Mouse (Mus musculus): ENCODE results near the gene Rapsn. TPM values are rescaled to one million over a fixed set of nuclear protein-coding genes. Genes with fewer than 3 reads are reported as not detected.

The Rapsn gene
- total and polyA plus RNA-seq, 3 experiments = 0.10 TPM; not detected in 2

GRCm38 (mm10) chr2:91072092-91072491 lies 36.7 kb downstream of the Rapsn start:
- Histone ChIP-seq H3K9ac (ENCODE audit: control insufficient read depth, low read depth, low read length, poor library complexity, severe bottlenecking) (no peak overlapping the region), H3K79me2 (ENCODE audit: control insufficient read depth, insufficient read depth, low read length, poor library complexity) (peaks cover 7% of the 10 kb centered on the region; the same call in 1 of the 2 replicates), H3K4me1 (ENCODE audit: control insufficient read depth in 1 of 2, insufficient read depth in 2 of 2, low read length in 2 of 2) (peaks cover 0 to 6% of the 10 kb centered on the region in 2 experiments; a peak in 3 of 4 replicates), H3K4me3 (ENCODE audit: control insufficient read depth in 1 of 2, insufficient read depth in 1 of 2, low read depth in 2 of 2, low read length in 2 of 2) (no peak overlapping the region), H3K27ac (ENCODE audit: control insufficient read depth, low read depth, low read length) (no peak overlapping the region), H3K36me3 (ENCODE audit: control insufficient read depth in 1 of 2, insufficient read depth in 2 of 2, low read length in 2 of 2) (peaks cover 0 to 8% of the 10 kb centered on the region in 2 experiments; a peak in 2 of 4 replicates), H3K9me3 (replicated peaks; ENCODE audit: insufficient read depth, low read length) (no peaks in the 10 kb centered on the region), H3K27me3 (ENCODE audit: control insufficient read depth in 1 of 2, insufficient read depth in 2 of 2, low read length in 2 of 2) (no peaks in the 10 kb centered on the region)
- TF ChIP-seq HCFC1 (IDR thresholded peaks at IDR 0.05; ENCODE audit: low read depth, low read length) (no peak), GATA1 (IDR thresholded peaks at IDR 0.05; ENCODE audit: low read depth, low read length) (no peak), POLR2AphosphoS2 (IDR thresholded peaks at IDR 0.05; ENCODE audit: low read length) (no peak), ZMIZ1 (IDR thresholded peaks at IDR 0.05; ENCODE audit: low read depth, low read length) (no peak), ZC3H11A (IDR thresholded peaks at IDR 0.05; ENCODE audit: low read depth, low read length) (no peak), ETS1 (IDR thresholded peaks at IDR 0.05; ENCODE audit: low read depth, low read length) (no peak), POLR2AphosphoS5 (IDR thresholded peaks at IDR 0.05; ENCODE audit: borderline replicate concordance, low read depth, low read length) (no peak), MAFK (IDR thresholded peaks at IDR 0.05; ENCODE audit: borderline replicate concordance, low read depth, low read length) (no peak), GABPA (IDR thresholded peaks at IDR 0.05; ENCODE audit: low read depth, low read length) (no peak), JUND (IDR thresholded peaks at IDR 0.05; ENCODE audit: low read depth, low read length) (no peak)
- DNase-seq (ENCODE audit: low read depth, low spot score) = no peak

- H3K27ac ChIP-seq (ENCODE audit: control insufficient read depth, low read depth, low read length) = no peak overlapping the region
- no peak for DNase-seq (ENCODE audit: low read depth, low spot score)
- TF ChIP-seq JUND (IDR thresholded peaks at IDR 0.05; ENCODE audit: low read depth, low read length) (no peak), NELFE (IDR thresholded peaks at IDR 0.05; ENCODE audit: low read depth, low read length) (no peak), EP300 (IDR thresholded peaks at IDR 0.05; ENCODE audit: low read depth in 1 of 2, low read length in 2 of 2) (no peak), ELF1 (IDR thresholded peaks at IDR 0.05; ENCODE audit: low read depth, low read length) (no peak), ETS1 (IDR thresholded peaks at IDR 0.05; ENCODE audit: low read depth, low read length) (no peak), CTCF (IDR thresholded peaks at IDR 0.05 in 2 of 3, conservative IDR thresholded peaks at IDR 0.05 in 1 of 3; ENCODE audit: control insufficient read depth in 1 of 3, insufficient read depth in 1 of 3, low read depth in 2 of 3, low read length in 3 of 3, poor library complexity in 1 of 3, severe bottlenecking in 1 of 3) (no peak), NRF1 (IDR thresholded peaks at IDR 0.05; ENCODE audit: insufficient read depth, low read depth, low read length, poor library complexity, severe bottlenecking) (no peak), GABPA (IDR thresholded peaks at IDR 0.05; ENCODE audit: low read depth, low read length) (no peak), TBP (IDR thresholded peaks at IDR 0.05; ENCODE audit: low read depth, low read length) (no peak), CHD1 (IDR thresholded peaks at IDR 0.05; ENCODE audit: low read depth, low read length) (no peak), UBTF (IDR thresholded peaks at IDR 0.05; ENCODE audit: borderline replicate concordance, insufficient read depth, low read depth, low read length) (no peak), USF2 (IDR thresholded peaks at IDR 0.05; ENCODE audit: borderline replicate concordance in 1 of 2, insufficient read depth in 1 of 2, low read depth in 1 of 2, low read length in 2 of 2) (no peak), HCFC1 (IDR thresholded peaks at IDR 0.05; ENCODE audit: low read depth, low read length) (no peak), MEF2A (IDR thresholded peaks at IDR 0.05; ENCODE audit: extremely low read depth, insufficient replicate concordance, low read depth, low read length, poor library complexity, severe bottlenecking) (no peak), GATA1 (IDR thresholded peaks at IDR 0.05; ENCODE audit: low read depth, low read length) (no peak), TCF12 (IDR thresholded peaks at IDR 0.05; ENCODE audit: low read depth, low read length) (no peak), POLR2AphosphoS2 (IDR thresholded peaks at IDR 0.05; ENCODE audit: low read length) (no peak), KAT2A (conservative IDR thresholded peaks at IDR 0.05; ENCODE audit: low read depth, low read length) (no peak), ZNF384 (IDR thresholded peaks at IDR 0.05; ENCODE audit: low read depth, low read length) (no peak)
- H3K36me3 ChIP-seq (ENCODE audit: control insufficient read depth in 1 of 2, insufficient read depth in 2 of 2, low read length in 2 of 2) = peaks cover 0 to 5% of the 10 kb centered on the region in 2 experiments; a peak in 2 of 4 replicates
- H3K79me2 ChIP-seq (ENCODE audit: control insufficient read depth, insufficient read depth, low read length, poor library complexity) = no peaks in the 10 kb centered on the region
- H3K9me3 ChIP-seq (replicated peaks; ENCODE audit: insufficient read depth, low read length) = no peaks in the 10 kb centered on the region
- H3K27me3 ChIP-seq (ENCODE audit: control insufficient read depth in 1 of 2, insufficient read depth in 2 of 2, low read length in 2 of 2) = no peaks in the 10 kb centered on the region
- H3K4me1 ChIP-seq (ENCODE audit: control insufficient read depth in 1 of 2, insufficient read depth in 2 of 2, low read length in 2 of 2) = peaks cover 3 to 6% of the 10 kb centered on the region in 2 experiments
- no peak overlapping the region for H3K4me3 ChIP-seq (ENCODE audit: control insufficient read depth in 1 of 2, insufficient read depth in 1 of 2, low read depth in 2 of 2, low read length in 2 of 2)
- H3K9ac ChIP-seq (ENCODE audit: control insufficient read depth, low read depth, low read length, poor library complexity, severe bottlenecking) = no peak overlapping the region
Measured at GRCm38 (mm10) chr2:91077957-91078313, 42.5 kb downstream of the Rapsn start.

All from MEL (cell line).